Mouse (Mus musculus) hindbrain, embryonic 11.5 days (tissue): ENCODE measurements around the gene Kpna3. TPM values are rescaled to one million over a fixed set of nuclear protein-coding genes. Genes with fewer than 3 reads are reported as not detected.

Source experiments
- ATAC-seq: fragments of 200-750 bp; cut with Nextera tagmentation; 2 replicates; pipeline ENCODE4 v1.8.0; 2017; ENCODE audit warnings: mild to moderate bottlenecking, moderate TSS enrichment, moderate library complexity; ENCODE audit not compliant: low FRiP score
- DNase-seq: peaks from one replicate; pipeline ENCODE4 v3.0.0-alpha.2; 2015; ENCODE audit warnings: low spot score
- H3K27ac ChIP-seq: fragments of 300-500 bp; sonication (generic); 2 replicates; pipeline ENCODE4 v1.5.1; 2014; ENCODE audit warnings: mild to moderate bottlenecking, low read depth, low read length
- H3K27me3 ChIP-seq: fragments of 300-500 bp; sonication (generic); 2 replicates; pipeline ENCODE4 v1.6.1; 2014; ENCODE audit warnings: mild to moderate bottlenecking, low read length, moderate library complexity, mixed read lengths; ENCODE audit not compliant: control insufficient read depth, insufficient read depth
- H3K36me3 ChIP-seq: fragments of 300-500 bp; sonication (generic); 2 replicates; pipeline ENCODE4 v1.6.1; 2014; ENCODE audit warnings: mild to moderate bottlenecking, low read length, moderate library complexity, mixed read lengths; ENCODE audit not compliant: control insufficient read depth, insufficient read depth
- H3K4me1 ChIP-seq: fragments of 300-500 bp; sonication (generic); replicated peaks from 2 replicates; pipeline ENCODE4 v1.6.1; 2014; ENCODE audit warnings: low read length, mixed read lengths; ENCODE audit not compliant: control insufficient read depth, insufficient read depth
- H3K4me2 ChIP-seq: fragments of 300-500 bp; sonication (generic); replicated peaks from 2 replicates; pipeline ENCODE4 v1.6.1; 2014; ENCODE audit warnings: mild to moderate bottlenecking, low read depth, low read length
- H3K4me3 ChIP-seq: fragments of 300-500 bp; sonication (generic); 2 replicates; pipeline ENCODE4 v1.5.1; 2014; ENCODE audit warnings: low read depth, low read length
- H3K9ac ChIP-seq: fragments of 300-500 bp; sonication (generic); 2 replicates; pipeline ENCODE4 v1.6.1; 2014; ENCODE audit warnings: low read depth, low read length
- H3K9me3 ChIP-seq: fragments of 300-500 bp; sonication (generic); 2 replicates; pipeline ENCODE4 v1.6.1; 2016; ENCODE audit warnings: low read length; ENCODE audit not compliant: control insufficient read depth
- WGBS: fragments of 180-500 bp; shearing (Covaris S2); extraction: QIAGEN DNeasy Blood & Tissue Kit; methylation state at CpG from one replicate; pipeline ENCODE4 v1.1.7; 2014; 5-methylcytosine and 5-hydroxymethylcytosine counted together
- polyA plus RNA-seq: library from polyadenylated mRNA; unstranded; fragments of >200 nt; fragmentation: Nextera tagmentation; extraction: Ambion mirVana; gene quantifications from 2 replicates; pipeline ENCODE4 v1.2.1, GENCODE M21; 2014

Gene Kpna3
- polyA plus RNA-seq, 1 experiment from 2014 or later: 90.7 TPM

DNA sequence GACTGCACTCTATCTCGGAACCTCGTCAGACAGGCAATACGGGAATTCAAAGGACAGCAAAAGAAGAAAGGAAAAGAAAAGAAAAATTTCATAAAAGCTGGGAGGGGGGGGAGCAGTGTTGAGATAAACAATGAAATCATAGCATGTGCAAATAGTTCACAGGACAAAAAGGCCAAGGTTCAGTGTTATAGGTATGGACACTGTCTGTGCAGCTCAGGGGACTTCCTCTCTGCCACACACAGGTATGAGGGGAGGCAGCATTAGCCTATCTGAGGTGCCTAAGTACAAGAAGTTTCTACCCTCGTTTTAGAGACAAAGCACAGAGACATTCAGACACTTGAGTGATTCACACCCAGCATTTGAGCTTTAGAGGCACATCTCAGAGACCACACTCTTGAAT, 118.5 kb downstream of the Kpna3 start:
- Histone ChIP-seq H3K27ac (no peak overlapping the region), H3K4me1 (no peaks in the 10 kb centered on the region), H3K36me3 (no peaks in the 10 kb centered on the region), H3K9me3 (no peaks in the 10 kb centered on the region), H3K9ac (no peak overlapping the region), H3K4me3 (no peak overlapping the region), H3K27me3 (no peaks in the 10 kb centered on the region), H3K4me2 (no peak overlapping the region)
- WGBS: 78% methylated on average over 4 of the region's 4 CpGs
- ATAC-seq: no peak
- DNase-seq: no peak

DNA sequence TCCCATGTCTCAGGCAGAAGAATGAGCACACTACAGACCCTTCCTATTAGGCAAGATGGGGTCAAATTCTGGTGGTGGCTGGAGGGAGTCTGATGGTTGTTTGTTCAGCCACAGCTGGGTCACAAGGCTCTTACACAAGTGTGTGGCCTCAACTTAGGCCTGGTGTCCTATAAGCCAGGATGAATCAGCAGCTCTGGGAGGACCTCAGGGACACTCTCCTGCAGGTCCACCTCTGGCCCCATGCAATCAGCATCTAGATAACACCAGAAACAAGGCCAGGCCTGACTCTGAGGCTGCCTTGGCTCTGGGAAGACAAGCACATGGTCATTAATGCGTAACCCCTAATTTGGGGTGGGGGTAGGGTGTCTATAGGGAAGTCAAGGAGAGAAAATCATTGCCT, 118.9 kb downstream of the Kpna3 start:
- 100% methylated on average over 1 of the region's 1 CpGs for WGBS
- H3K9me3 ChIP-seq: no peaks in the 10 kb centered on the region
- DNase-seq (no peak), ATAC-seq (no peak)
- H3K36me3 ChIP-seq: no peaks in the 10 kb centered on the region
- H3K4me2 ChIP-seq: no peak overlapping the region
- H3K9ac ChIP-seq: no peak overlapping the region
- H3K27ac ChIP-seq: no peak overlapping the region
- no peak overlapping the region for H3K4me3 ChIP-seq
- no peaks in the 10 kb centered on the region for H3K4me1 ChIP-seq
- no peaks in the 10 kb centered on the region for H3K27me3 ChIP-seq

DNA sequence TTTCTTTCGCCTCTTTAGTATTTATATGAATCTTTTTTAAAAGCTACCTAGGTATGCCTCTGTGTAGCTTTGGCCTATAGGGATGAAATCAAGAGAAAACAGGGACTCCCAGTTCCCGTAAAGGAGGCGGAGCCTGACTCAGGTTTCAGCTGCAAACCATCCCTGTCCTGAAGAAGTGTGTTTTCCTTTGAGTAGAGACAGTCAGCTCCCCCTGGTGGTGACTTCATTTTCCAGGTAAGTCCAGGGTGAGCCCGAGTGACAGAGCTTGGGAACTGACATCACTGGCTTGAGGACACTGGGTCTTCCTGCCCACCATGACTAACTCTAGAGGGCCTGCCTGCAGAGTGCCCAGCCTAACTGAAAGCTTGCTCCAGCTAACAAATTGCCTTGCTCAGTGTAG, 122.8 kb downstream of the Kpna3 start:
- Histone ChIP-seq H3K9ac (no peak overlapping the region), H3K4me1 (no peaks in the 10 kb centered on the region)
- 41% methylated on average over 4 of the region's 4 CpGs for WGBS

More for the DNA sequence above, 122.8 kb downstream of the Kpna3 start:
- Histone ChIP-seq H3K27ac (no peak overlapping the region), H3K27me3 (no peaks in the 10 kb centered on the region), H3K9me3 (no peaks in the 10 kb centered on the region), H3K4me3 (no peak overlapping the region), H3K36me3 (no peaks in the 10 kb centered on the region), H3K4me2 (no peak overlapping the region)
- DNase-seq (peak; percentile 66), ATAC-seq (no peak)

Other genes with a start within 250 kb of the Kpna3 start
- 0.19 and 0.61 TPM in 2 replicates for gene Sgcg, start 181.4 kb downstream of the Kpna3 start, polyA plus RNA-seq
- 0.56 and 0.66 TPM in 2 replicates for gene Arl11, start 130.1 kb downstream of the Kpna3 start, polyA plus RNA-seq
- gene Ebpl, start 79.4 kb downstream of the Kpna3 start, polyA plus RNA-seq: 9.2 and 10.3 TPM in 2 replicates
- 19.2 and 20.0 TPM in 2 replicates for gene Spryd7, start 117.0 kb upstream of the Kpna3 start, polyA plus RNA-seq
- gene Trim13, start 158.4 kb upstream of the Kpna3 start, polyA plus RNA-seq: 35.4 and 40.2 TPM in 2 replicates
- gene Kcnrg, start 167.6 kb upstream of the Kpna3 start, polyA plus RNA-seq: 1.2 and 1.7 TPM in 2 replicates